Mouse (Mus musculus): ENCODE data around the gene Rarg. TPM values are rescaled to one million over a fixed set of nuclear protein-coding genes. Genes with fewer than 3 reads are reported as not detected.

Rarg gene
- polyA plus RNA-seq, 1 experiment = 0.09 TPM

DNA sequence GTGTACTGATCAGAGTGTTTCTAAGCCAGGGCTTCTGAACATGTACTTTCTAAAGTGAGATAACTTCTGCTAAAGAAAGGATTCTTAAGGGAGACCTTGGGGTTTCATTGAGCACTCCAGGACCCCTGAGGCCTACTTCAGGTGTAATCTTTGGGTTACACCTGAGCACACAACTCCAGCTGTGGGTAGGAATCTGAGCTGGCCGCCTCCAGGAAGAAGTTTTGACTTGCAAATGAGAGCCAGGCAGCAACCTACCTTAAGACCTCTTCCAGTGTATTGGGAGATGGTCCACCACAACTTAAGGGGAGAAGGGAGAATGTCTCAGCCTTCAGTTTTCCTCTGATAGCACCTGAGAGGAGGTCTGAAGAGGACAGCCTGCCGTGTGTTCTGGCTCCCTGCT is 43.2 kb downstream of the Rarg start:
- H3K9me3 ChIP-seq (ENCODE audit: control insufficient read depth, low read length) = no peaks in the 10 kb centered on the region
- no peak overlapping the region for H3K4me3 ChIP-seq (replicated peaks)
- TF ChIP-seq GATA1 (IDR thresholded peaks at IDR 0.05; ENCODE audit: low read length) (no peak), TAL1 (IDR thresholded peaks at IDR 0.05; ENCODE audit: low read length) (no peak)
- H3K27me3 ChIP-seq (ENCODE audit: control insufficient read depth) = no peaks in the 10 kb centered on the region
- H3K4me1 ChIP-seq (ENCODE audit: control insufficient read depth) = no peaks in the 10 kb centered on the region; the same call in none of the 2 replicates
- H3K36me3 ChIP-seq (ENCODE audit: control insufficient read depth) = peaks cover 76% of the 10 kb centered on the region

DNA sequence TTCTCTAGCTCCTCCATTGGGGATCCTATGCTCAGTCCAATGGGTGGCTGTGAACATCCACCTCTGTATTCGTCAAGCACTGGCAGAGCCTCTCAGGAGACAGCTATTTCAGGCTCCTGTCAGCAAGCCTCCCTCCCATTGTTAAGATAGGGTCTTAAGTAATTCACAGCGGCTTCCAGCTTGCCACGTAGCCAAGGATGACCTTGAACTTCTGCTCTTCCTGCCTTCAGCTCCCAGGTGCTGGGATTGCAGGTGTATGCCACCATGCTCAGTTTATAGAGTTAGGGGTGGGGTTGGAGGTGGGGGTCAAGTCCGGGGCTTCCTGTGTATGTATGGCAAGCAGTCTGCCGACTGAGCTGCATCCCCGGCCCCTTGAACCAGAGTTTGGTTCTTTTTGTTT is 45.4 kb downstream of the Rarg start:
- Histone ChIP-seq H3K36me3 (ENCODE audit: control insufficient read depth) (peaks cover 93% of the 10 kb centered on the region), H3K9me3 (ENCODE audit: control insufficient read depth, low read length) (no peaks in the 10 kb centered on the region), H3K4me3 (replicated peaks) (no peak overlapping the region), H3K4me1 (ENCODE audit: control insufficient read depth) (peaks cover 6% of the 10 kb centered on the region), H3K27me3 (ENCODE audit: control insufficient read depth) (no peaks in the 10 kb centered on the region)
- TF ChIP-seq GATA1 (IDR thresholded peaks at IDR 0.05; ENCODE audit: low read length) = no peak
- no peak for TF ChIP-seq TAL1 (IDR thresholded peaks at IDR 0.05; ENCODE audit: low read length)

DNA sequence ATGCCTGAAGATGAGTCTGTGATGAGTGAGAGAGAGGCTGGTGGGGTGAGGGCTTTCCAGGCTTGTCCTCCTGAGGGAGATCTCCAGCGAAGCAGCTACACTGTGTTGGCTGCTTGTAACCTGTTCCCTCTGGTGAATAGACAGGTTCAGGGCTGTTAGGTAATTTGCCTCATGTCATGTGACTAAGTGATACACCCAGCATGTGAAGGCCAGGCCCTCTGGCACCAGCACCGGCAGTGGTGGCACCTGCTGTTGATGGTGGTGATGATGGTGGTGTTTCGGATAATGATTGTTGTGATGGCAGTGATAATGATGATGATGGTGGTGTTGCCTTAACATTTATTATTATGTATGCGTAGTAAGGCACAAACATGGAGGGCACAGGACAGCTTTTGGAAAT is 46.5 kb downstream of the Rarg start:
- Histone ChIP-seq H3K36me3 (ENCODE audit: control insufficient read depth) (peaks cover 90% of the 10 kb centered on the region), H3K27me3 (ENCODE audit: control insufficient read depth) (no peaks in the 10 kb centered on the region), H3K4me1 (ENCODE audit: control insufficient read depth) (peaks cover 8% of the 10 kb centered on the region), H3K9me3 (ENCODE audit: control insufficient read depth, low read length) (no peaks in the 10 kb centered on the region), H3K4me3 (replicated peaks) (no peak overlapping the region)
- TF ChIP-seq TAL1 (IDR thresholded peaks at IDR 0.05; ENCODE audit: low read length) (no peak), GATA1 (IDR thresholded peaks at IDR 0.05; ENCODE audit: low read length) (no peak)

DNA sequence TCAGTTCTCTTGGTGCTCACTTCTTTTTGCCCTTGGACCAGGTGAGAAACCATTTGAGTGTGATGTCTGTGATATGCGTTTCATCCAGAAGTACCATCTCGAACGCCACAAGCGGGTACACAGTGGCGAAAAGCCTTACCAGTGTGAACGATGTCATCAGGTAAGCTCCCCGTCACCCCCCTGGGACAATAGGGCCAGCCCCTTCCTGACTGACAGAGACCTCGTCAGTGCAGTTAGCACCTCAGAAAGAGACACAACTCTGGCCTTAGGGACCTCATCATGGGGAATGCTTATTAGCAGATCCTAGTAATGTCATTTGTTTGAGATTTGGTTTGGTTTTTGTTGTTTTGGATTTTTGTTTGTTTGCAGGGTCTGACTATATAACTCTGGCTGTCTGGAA is 48.2 kb downstream of the Rarg start:
- no peak overlapping the region for H3K4me3 ChIP-seq (replicated peaks)
- no peaks in the 10 kb centered on the region for H3K9me3 ChIP-seq (ENCODE audit: control insufficient read depth, low read length)
- peaks cover 92% of the 10 kb centered on the region for H3K36me3 ChIP-seq (ENCODE audit: control insufficient read depth)
- TF ChIP-seq TAL1 (IDR thresholded peaks at IDR 0.05; ENCODE audit: low read length) = no peak
- H3K4me1 ChIP-seq (ENCODE audit: control insufficient read depth) = peaks cover 20% of the 10 kb centered on the region
- no peaks in the 10 kb centered on the region for H3K27me3 ChIP-seq (ENCODE audit: control insufficient read depth)

DNA sequence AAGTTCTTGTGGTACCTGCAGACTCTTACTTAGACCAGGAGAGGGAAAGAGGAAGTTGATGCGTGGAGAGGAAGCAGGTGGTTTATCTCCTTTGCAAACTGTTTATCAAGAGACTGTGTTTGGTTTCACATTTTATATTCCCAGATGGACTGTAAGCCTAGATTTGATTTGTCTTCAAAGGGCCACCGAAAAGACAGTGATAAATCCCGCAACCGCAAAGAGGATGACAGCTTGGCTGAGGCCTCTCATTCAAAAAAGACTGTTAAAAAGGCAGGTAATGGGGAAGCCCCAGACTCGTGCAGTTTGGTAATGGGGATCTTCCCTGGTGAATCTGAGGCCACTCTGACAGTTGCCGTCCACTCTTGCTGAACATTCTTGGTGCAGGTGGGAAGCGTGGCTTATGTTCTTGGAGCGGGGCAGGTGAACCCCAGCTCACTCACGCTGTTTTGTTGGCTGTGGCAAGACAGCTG is 49.2 kb downstream of the Rarg start:
- H3K36me3 ChIP-seq (ENCODE audit: control insufficient read depth) = peaks cover 82% of the 10 kb centered on the region
- peaks cover 23% of the 10 kb centered on the region for H3K4me1 ChIP-seq (ENCODE audit: control insufficient read depth)
- no peaks in the 10 kb centered on the region for H3K27me3 ChIP-seq (ENCODE audit: control insufficient read depth)
- no peak overlapping the region for H3K4me3 ChIP-seq (replicated peaks)
- TF ChIP-seq TAL1 (IDR thresholded peaks at IDR 0.05; ENCODE audit: low read length) (no peak), GATA1 (IDR thresholded peaks at IDR 0.05; ENCODE audit: low read length) (no peak)
- no peaks in the 10 kb centered on the region for H3K9me3 ChIP-seq (ENCODE audit: control insufficient read depth, low read length)

DNA sequence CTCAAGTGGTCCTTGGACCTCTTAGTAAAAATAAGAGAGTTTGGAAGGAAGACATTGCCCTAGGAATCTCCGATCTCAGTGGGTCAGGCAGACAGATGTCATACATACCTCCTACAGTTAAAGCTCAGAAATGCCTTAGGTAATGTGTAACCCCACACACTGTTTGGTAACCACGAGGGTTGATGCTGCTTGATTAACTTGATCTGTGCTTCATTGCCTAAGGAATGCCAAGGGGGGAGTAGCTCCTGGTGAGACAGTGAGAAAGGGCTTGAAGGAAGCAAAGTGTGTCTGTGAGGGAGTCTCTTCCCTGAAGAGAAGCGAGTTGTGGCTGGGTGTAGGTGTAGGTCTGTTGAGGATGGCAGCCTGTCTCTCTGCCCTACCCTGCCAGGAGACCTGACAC is 50.0 kb downstream of the Rarg start:
- no peak overlapping the region for H3K4me3 ChIP-seq (replicated peaks)
- no peaks in the 10 kb centered on the region for H3K9me3 ChIP-seq (ENCODE audit: control insufficient read depth, low read length)
- no peaks in the 10 kb centered on the region for H3K27me3 ChIP-seq (ENCODE audit: control insufficient read depth)
- peaks cover 31% of the 10 kb centered on the region for H3K4me1 ChIP-seq (ENCODE audit: control insufficient read depth)
- H3K36me3 ChIP-seq (ENCODE audit: control insufficient read depth) = peaks cover 74% of the 10 kb centered on the region
- TF ChIP-seq GATA1 (IDR thresholded peaks at IDR 0.05; ENCODE audit: low read length) = no peak
- TF ChIP-seq TAL1 (IDR thresholded peaks at IDR 0.05; ENCODE audit: low read length) = no peak

DNA sequence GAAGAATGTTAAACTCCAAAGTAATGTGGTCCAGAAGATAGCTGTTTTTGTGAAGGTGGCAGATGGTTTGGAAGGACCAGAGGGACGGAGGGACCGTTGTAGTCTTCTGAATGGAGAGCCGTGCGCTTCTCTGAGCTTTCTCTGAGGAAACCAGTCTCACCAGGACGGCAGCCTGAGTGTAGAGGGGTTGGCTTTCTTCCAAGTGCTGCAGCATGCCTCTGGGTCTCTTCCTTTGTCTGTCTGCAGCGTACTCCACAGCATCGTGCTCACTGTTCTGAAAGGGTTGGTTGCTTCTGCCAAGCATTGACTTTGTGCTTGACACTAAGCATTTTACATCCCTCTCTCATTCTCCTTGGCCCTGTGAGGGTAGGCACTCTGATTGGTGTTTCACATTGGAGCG is 51.5 kb downstream of the Rarg start:
- Histone ChIP-seq H3K4me3 (replicated peaks) (no peak overlapping the region), H3K4me1 (ENCODE audit: control insufficient read depth) (peaks cover 33% of the 10 kb centered on the region), H3K36me3 (ENCODE audit: control insufficient read depth) (peaks cover 62% of the 10 kb centered on the region)

DNA sequence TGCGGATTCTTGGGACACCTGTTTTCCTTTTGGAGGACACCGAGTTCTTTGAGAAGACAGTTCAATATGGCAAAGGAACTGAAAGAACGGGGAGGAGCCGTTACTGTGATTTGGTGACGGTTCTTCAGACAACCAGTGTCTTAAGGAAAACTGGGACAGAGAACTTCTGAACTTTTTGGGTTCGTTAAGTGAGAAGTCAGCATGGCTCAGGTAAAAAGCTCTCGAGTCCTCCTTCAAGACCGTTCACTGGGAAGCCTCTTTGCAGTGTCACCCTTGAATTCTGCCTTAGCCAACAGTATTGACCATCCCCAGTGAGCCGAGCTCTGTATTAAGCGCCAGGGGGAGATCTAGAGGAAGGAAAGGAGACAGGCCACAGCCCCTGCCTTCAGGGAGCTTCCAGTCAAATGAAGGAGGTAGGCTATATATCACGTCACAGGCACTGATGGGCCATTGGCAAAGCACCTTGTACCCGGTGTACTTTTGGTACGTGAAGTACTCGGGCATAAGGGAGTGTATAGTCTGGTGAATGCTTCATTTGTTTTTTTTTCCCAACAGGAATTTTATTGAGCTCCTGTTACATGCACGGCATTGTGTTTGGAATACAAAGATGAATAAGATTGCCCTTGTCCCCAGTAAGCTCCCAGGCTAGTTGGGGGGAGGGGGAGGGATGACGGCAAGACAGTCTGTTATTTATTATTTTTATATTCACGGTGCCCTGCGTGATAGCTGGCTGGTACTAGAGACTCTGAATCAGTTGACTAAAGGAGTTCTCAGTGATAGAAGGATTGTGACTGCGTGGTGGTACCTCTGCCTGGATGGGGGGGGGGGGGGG is 52.4 kb downstream of the Rarg start, which contains the start of gene Csad:
TSS of gene Csad (minus strand) at position 51 of the 832 bp plus-strand sequence.
- H3K4me3 ChIP-seq (replicated peaks) = peak within 1 kb of the TSS; percentile 90
- no peak for TF ChIP-seq GATA1 (IDR thresholded peaks at IDR 0.05; ENCODE audit: low read length)
- TF ChIP-seq TAL1 (IDR thresholded peaks at IDR 0.05; ENCODE audit: low read length) = no peak
- no peaks in the 10 kb centered on the region for H3K9me3 ChIP-seq (ENCODE audit: control insufficient read depth, low read length)
- peaks cover 33% of the 10 kb centered on the region for H3K4me1 ChIP-seq (ENCODE audit: control insufficient read depth)
- peaks cover 53% of the 10 kb centered on the region for H3K36me3 ChIP-seq (ENCODE audit: control insufficient read depth)
- no peaks in the 10 kb centered on the region for H3K27me3 ChIP-seq (ENCODE audit: control insufficient read depth)

More for the DNA sequence above, 51.5 kb downstream of the Rarg start:
- no peak for TF ChIP-seq TAL1 (IDR thresholded peaks at IDR 0.05; ENCODE audit: low read length)
- no peak for TF ChIP-seq GATA1 (IDR thresholded peaks at IDR 0.05; ENCODE audit: low read length)
- H3K9me3 ChIP-seq (ENCODE audit: control insufficient read depth, low read length) = no peaks in the 10 kb centered on the region
- H3K27me3 ChIP-seq (ENCODE audit: control insufficient read depth) = no peaks in the 10 kb centered on the region

DNA sequence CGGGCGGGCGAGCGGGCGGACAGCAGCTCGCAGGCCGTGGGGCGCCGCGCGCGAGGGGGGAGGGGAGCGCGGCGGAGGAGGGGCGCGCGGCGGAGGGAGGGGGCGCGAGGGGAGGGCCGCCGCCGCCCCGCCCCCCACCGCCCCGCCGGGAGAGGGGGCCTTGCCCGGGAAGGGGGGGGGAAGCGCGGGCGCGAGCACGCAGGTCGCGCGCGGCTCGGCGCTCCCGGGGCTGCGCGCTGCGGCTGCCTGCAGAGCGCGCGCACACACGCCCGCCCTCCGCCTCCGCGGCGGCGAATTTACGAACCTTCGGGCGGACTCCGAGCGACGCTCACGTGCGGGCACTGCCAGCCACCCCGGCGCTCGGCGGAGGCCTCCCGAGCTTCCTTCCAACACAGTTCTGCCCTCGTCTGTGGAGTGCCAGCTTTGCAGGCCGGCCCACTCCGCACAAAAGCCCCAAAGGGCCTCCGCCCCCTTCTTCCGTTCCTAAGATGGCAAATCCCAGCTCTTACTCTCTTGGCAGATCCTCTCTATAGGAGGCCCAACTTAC is 53.4 kb downstream of the Rarg start:
- H3K27me3 ChIP-seq (ENCODE audit: control insufficient read depth) = no peaks in the 10 kb centered on the region
- peaks cover 37% of the 10 kb centered on the region for H3K4me1 ChIP-seq (ENCODE audit: control insufficient read depth)
- no peaks in the 10 kb centered on the region for H3K9me3 ChIP-seq (ENCODE audit: control insufficient read depth, low read length)
- no peak for TF ChIP-seq TAL1 (IDR thresholded peaks at IDR 0.05; ENCODE audit: low read length)
- TF ChIP-seq GATA1 (IDR thresholded peaks at IDR 0.05; ENCODE audit: low read length) = no peak
- H3K4me3 ChIP-seq (replicated peaks) = peak overlapping the region; percentile 90
- H3K36me3 ChIP-seq (ENCODE audit: control insufficient read depth) = peaks cover 43% of the 10 kb centered on the region

Measured in erythroblast, embryonic 14.5 days (primary cell).